Mouse (Mus musculus) embryonic facial prominence, embryonic 12.5 days (tissue): ENCODE data around the gene Atl2. TPM values are rescaled to one million over a fixed set of nuclear protein-coding genes. Genes with fewer than 3 reads are reported as not detected.

Source experiments
- ATAC-seq: fragments of 200-750 bp; cut with Nextera tagmentation; 2 replicates; pipeline ENCODE4 v1.8.0; 2017; ENCODE audit not compliant: insufficient number of reproducible peaks, insufficient read depth, low FRiP score, low TSS enrichment
- H3K27ac ChIP-seq: fragments of 300-500 bp; sonication (generic); 2 replicates; pipeline ENCODE4 v1.5.1; 2016; ENCODE audit warnings: mild to moderate bottlenecking
- H3K27me3 ChIP-seq: fragments of 300-500 bp; sonication (generic); 2 replicates; pipeline ENCODE4 v1.6.1; 2016; ENCODE audit warnings: mild to moderate bottlenecking, moderate library complexity
- H3K36me3 ChIP-seq: fragments of 300-500 bp; sonication (generic); 2 replicates; pipeline ENCODE4 v1.6.1; 2016; ENCODE audit warnings: mild to moderate bottlenecking
- H3K4me1 ChIP-seq: fragments of 300-500 bp; sonication (generic); 2 replicates; pipeline ENCODE4 v1.6.1; 2016
- H3K4me2 ChIP-seq: fragments of 300-500 bp; sonication (generic); replicated peaks from 2 replicates; pipeline ENCODE4 v1.6.1; 2016; ENCODE audit warnings: mild to moderate bottlenecking, moderate library complexity
- H3K4me3 ChIP-seq: fragments of 300-500 bp; sonication (generic); 2 replicates; pipeline ENCODE4 v1.5.1; 2016; ENCODE audit warnings: mild to moderate bottlenecking
- H3K9ac ChIP-seq: fragments of 300-500 bp; sonication (generic); 2 replicates; pipeline ENCODE4 v1.6.1; 2016; ENCODE audit warnings: mild to moderate bottlenecking, moderate library complexity
- H3K9me3 ChIP-seq: fragments of 300-500 bp; sonication (generic); 2 replicates; pipeline ENCODE4 v1.6.1; 2016; ENCODE audit warnings: mild to moderate bottlenecking, moderate library complexity
- WGBS: fragments of 180-500 bp; shearing (Covaris S2); methylation state at CpG from one replicate; pipeline ENCODE4 v1.1.7; 2016; 5-methylcytosine and 5-hydroxymethylcytosine counted together
- polyA plus RNA-seq: library from polyadenylated mRNA; unstranded; fragments of >200 nt; fragmentation: Nextera tagmentation; extraction: Ambion mirVana; gene quantifications from 2 replicates; pipeline ENCODE4 v1.2.1, GENCODE M21; 2016

Gene Atl2
- polyA plus RNA-seq, 1 experiment from 2014 or later: 31.6 TPM

DNA sequence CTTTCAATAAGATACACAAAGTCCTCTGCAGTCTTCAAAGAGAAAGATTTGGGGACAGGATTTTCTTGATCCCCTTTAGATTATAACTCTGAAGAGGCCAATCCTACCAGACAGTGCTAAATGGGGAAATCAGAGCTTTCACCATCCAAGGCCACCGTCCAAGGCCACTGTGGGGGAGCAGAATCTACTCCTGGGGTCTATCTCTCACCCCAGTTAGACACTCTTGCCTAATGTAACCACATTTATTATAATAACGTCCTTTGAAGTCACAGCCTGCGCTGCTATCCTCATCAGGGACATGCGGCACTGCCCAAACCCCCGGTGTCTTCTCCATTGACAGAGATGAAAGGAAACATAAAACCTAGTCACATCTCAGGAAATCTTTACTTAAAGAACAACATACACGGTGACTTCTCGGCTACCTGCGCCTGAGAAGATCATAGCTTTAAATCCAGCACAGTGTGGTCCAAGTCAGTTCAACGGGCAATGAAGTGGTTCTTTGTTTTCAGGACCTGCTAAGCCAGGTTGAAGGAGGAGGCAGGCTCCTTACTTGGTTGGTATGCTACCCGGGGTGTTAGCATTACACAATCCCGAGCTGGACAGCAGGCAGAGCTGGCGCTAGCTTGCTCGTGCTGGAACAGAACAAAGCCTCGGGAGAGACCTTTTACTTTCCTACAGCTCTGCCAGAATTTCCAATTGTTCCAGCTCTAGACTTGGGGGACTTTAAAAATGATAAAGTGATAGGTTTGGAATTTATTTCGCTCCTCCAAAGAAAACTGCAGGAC, 23.8 kb upstream of the Atl2 start:
- 56% methylated on average over 15 of the region's 15 CpGs for WGBS
- ATAC-seq: no peak
- H3K4me1 ChIP-seq: no peaks in the 10 kb centered on the region; the same call in 1 of the 2 replicates
- H3K27ac ChIP-seq: no peak overlapping the region
- H3K27me3 ChIP-seq: no peaks in the 10 kb centered on the region
- no peak overlapping the region for H3K4me2 ChIP-seq
- H3K9me3 ChIP-seq: no peaks in the 10 kb centered on the region
- H3K36me3 ChIP-seq: no peaks in the 10 kb centered on the region
- no peak overlapping the region for H3K4me3 ChIP-seq
- no peak overlapping the region for H3K9ac ChIP-seq

DNA sequence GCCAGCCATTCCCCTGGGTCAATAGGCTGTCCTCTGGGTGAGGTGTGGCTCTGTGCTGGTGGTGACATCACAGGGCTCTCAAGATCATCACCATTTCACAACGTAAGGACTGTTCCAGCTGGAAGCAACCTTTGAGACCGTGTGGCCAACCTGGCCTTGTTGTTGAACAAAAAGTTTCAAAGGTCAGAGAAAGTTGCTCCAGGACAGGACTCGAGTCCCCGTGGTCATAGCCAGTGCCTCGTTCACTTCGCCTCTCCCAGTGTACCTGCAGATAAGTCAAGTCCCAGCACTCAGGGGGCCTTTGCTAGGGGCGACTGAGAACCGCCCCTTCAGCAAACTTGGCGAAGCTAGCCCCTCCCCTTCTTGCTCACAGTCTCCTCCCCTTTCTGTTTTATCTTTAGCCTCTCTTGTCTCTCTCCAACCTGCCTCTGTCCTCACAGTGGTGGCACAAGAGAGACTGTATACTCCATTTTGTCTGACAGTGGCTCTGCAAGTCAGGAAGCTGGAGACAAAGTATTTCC, 22.6 kb upstream of the Atl2 start:
- Histone ChIP-seq H3K27ac (no peak overlapping the region), H3K4me2 (no peak overlapping the region), H3K27me3 (no peaks in the 10 kb centered on the region), H3K36me3 (no peaks in the 10 kb centered on the region), H3K9me3 (no peaks in the 10 kb centered on the region), H3K4me1 (no peaks in the 10 kb centered on the region; the same call in 1 of the 2 replicates), H3K4me3 (no peak overlapping the region), H3K9ac (no peak overlapping the region)
- no peak for ATAC-seq
- WGBS: 40% methylated on average over 9 of the region's 9 CpGs

DNA sequence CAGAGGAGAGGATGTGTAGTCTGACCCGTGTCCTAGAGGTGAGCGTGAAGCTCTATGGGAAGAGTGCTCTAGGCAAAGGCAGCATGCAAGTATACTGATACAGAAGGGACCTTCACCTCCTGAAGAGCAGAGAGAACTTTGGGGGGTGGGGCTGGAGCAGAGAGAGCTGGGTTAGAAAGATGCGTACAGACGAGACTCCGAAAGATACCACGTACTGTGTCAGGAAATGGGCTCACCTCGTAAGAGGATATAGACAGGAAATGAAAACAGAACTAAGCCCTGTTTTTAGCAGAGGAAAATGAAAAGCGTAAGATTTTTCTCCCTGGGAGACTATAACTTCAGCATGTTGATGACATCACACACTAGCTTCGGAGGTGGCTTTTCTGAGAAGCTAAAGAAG, 21.1 kb upstream of the Atl2 start:
- H3K36me3 ChIP-seq: no peaks in the 10 kb centered on the region
- no peak overlapping the region for H3K27ac ChIP-seq
- ATAC-seq: no peak
- no peak overlapping the region for H3K9ac ChIP-seq
- H3K27me3 ChIP-seq: no peaks in the 10 kb centered on the region
- no peaks in the 10 kb centered on the region for H3K9me3 ChIP-seq
- H3K4me2 ChIP-seq: no peak overlapping the region
- 70% methylated on average over 9 of the region's 9 CpGs for WGBS
- no peak overlapping the region for H3K4me3 ChIP-seq
- no peaks in the 10 kb centered on the region; the same call in 1 of the 2 replicates for H3K4me1 ChIP-seq

DNA sequence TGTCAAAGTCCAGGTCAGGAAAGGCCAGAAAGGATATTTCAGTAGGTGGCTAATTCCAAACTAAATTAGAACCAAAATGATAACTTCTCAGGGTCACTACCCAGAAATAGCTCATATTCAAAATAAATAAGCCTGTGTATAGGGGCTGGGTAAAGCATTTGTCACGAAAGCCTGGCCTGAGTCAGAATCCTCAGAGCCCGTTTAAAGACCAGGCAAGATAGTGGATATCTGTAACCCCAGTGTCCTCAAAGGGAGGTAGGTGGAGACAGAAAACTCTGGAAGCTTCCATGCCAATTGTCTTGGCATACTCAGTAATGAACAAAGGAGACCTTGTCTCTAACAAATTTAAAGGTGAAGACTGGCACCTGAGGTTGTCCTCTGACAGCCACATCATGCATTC, 16.3 kb upstream of the Atl2 start:
- H3K36me3 ChIP-seq: no peaks in the 10 kb centered on the region
- no peak overlapping the region for H3K27ac ChIP-seq
- no peak overlapping the region for H3K4me2 ChIP-seq
- 81% methylated on average over 2 of the region's 2 CpGs for WGBS
- no peaks in the 10 kb centered on the region for H3K9me3 ChIP-seq
- no peak overlapping the region for H3K9ac ChIP-seq
- H3K4me3 ChIP-seq: no peak overlapping the region
- ATAC-seq: no peak
- H3K4me1 ChIP-seq: no peaks in the 10 kb centered on the region
- no peaks in the 10 kb centered on the region for H3K27me3 ChIP-seq

DNA sequence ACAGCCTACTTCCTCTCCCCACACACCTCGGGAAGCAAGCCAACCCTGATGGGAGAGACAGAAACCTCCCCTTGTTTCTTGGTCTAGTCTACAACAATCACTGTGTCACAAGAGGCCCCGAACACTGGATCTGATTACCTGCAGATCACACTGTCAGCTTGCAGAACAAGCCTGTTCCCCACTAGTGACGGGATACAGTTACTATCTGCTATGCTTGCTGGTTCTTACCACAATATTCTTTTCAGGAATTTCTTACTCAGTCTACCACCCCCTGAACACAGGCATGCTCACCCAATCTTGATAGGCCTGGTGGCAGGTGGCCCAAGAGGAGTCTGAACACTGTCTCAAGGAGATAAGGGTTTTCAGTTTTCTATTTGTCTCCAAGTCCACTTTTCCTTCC, 15.8 kb upstream of the Atl2 start:
- Histone ChIP-seq H3K27me3 (no peaks in the 10 kb centered on the region), H3K4me1 (no peaks in the 10 kb centered on the region), H3K36me3 (no peaks in the 10 kb centered on the region), H3K4me3 (no peak overlapping the region), H3K9ac (no peak overlapping the region), H3K9me3 (no peaks in the 10 kb centered on the region), H3K4me2 (no peak overlapping the region), H3K27ac (no peak overlapping the region)
- ATAC-seq: no peak
- 55% methylated on average over 3 of the region's 3 CpGs for WGBS

DNA sequence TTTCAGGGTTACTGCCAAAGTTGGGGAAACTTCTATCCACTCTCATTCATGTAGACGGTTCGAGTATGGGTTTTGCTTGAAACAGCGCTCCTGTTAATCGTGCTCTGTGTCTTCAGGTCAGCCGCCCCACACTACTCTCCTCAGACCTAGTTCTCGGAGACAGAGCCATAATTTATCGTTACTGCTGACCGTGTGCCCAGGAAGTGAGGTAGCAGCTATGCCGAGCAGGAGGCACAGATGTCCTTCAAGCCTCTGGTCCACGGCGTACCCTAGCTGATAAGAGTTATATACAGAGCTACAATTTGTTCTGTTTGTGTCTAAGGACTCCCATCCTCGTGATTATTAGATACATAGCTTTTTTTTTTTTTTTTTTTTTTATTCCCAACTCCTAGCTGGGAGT, 13.6 kb upstream of the Atl2 start:
- Histone ChIP-seq H3K9ac (no peak overlapping the region), H3K4me3 (no peak overlapping the region), H3K4me2 (no peak overlapping the region), H3K27ac (no peak overlapping the region), H3K27me3 (no peaks in the 10 kb centered on the region), H3K4me1 (no peaks in the 10 kb centered on the region), H3K36me3 (no peaks in the 10 kb centered on the region), H3K9me3 (no peaks in the 10 kb centered on the region)
- 88% methylated on average over 12 of the region's 12 CpGs for WGBS
- no peak for ATAC-seq

DNA sequence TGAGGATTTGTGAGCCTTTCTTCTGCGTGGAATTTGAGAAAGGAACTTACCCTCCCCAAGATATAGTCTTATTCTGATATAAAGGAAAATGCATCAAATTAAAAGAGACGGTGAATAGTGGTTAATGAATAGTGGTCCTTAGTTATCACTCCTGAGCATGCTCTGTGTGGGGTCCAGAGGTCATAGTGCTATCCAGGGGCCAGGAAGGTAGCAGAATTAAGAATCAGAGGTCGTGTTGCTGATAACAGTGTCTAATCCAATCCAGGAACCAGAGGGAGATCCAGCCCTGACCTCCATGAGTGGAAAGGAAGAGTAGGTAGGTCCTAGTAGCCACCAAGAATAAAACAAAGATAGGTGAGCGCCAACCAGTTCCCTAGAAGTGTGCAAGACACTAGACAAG, 11.8 kb upstream of the Atl2 start:
- ATAC-seq: no peak
- no peak overlapping the region for H3K9ac ChIP-seq
- H3K4me2 ChIP-seq: no peak overlapping the region
- no peaks in the 10 kb centered on the region for H3K4me1 ChIP-seq
- no peaks in the 10 kb centered on the region for H3K36me3 ChIP-seq
- no peaks in the 10 kb centered on the region for H3K9me3 ChIP-seq
- 69% methylated on average over 4 of the region's 4 CpGs for WGBS
- H3K27ac ChIP-seq: no peak overlapping the region
- no peak overlapping the region for H3K4me3 ChIP-seq
- no peaks in the 10 kb centered on the region for H3K27me3 ChIP-seq

DNA sequence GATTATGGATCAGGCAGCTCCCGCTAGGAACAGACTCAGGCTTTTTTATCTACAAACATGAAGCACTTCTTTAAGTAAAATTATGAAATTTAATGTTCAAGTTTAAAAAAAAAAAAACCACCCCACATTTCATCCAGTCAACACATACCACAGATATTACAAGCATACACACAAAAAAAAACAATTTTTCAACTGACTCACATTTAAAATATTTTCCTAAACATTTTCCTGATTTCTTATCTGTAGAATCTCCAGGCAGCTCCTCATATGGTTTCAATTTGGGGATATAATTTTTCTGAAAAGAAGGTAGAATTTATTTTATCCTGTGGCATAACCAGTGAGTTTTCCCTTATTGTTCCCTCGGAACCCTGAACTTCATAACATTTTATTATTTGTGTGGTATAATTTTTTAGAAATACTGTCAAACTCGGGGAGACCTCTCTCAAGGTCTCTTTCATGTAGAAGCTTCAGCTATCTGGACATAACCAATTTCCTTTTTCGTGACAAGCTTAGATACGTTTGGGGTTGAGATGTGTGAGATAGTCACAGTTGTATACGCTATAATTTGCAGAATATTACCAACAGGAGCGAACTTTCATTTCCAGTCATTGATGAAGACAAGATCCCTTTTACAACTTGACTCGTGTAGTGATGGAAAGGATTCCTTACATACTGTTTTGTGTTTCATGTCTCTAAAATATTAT, 11.0 kb upstream of the Atl2 start:
- no peak for ATAC-seq
- Histone ChIP-seq H3K4me1 (no peaks in the 10 kb centered on the region), H3K36me3 (no peaks in the 10 kb centered on the region), H3K4me3 (no peak overlapping the region), H3K9ac (no peak overlapping the region), H3K4me2 (no peak overlapping the region), H3K27ac (no peak overlapping the region), H3K27me3 (no peaks in the 10 kb centered on the region), H3K9me3 (no peaks in the 10 kb centered on the region)
- 73% methylated on average over 8 of the region's 8 CpGs for WGBS

DNA sequence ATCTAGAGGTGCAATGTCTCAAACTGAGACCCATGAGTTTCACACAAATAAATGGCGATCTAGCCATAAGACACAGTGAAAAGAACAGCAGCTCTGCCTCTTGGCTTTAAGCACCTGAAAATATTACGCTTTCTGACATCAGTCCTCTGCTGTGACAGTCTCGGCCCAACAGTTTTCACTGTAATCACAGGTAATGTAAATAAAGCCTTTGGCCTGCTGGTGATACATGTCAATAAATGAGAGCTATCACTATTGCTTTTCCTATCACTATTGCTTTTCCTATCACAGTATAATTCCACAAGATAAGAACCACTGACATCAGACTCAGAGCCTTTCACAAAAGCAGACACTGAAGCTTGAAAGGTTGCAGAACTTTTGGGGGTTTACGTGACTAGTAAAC, 8.7 kb upstream of the Atl2 start:
- H3K4me2 ChIP-seq: no peak overlapping the region
- WGBS: 90% methylated on average over 4 of the region's 4 CpGs
- 0 out of 2 replicates have a peak, but pooled peaks cover 5% of the 10 kb centered on the region for H3K4me1 ChIP-seq
- H3K27me3 ChIP-seq: no peaks in the 10 kb centered on the region
- no peaks in the 10 kb centered on the region for H3K9me3 ChIP-seq
- ATAC-seq: no peak
- no peaks in the 10 kb centered on the region for H3K36me3 ChIP-seq
- H3K27ac ChIP-seq: no peak overlapping the region
- no peak overlapping the region for H3K9ac ChIP-seq
- H3K4me3 ChIP-seq: no peak overlapping the region

DNA sequence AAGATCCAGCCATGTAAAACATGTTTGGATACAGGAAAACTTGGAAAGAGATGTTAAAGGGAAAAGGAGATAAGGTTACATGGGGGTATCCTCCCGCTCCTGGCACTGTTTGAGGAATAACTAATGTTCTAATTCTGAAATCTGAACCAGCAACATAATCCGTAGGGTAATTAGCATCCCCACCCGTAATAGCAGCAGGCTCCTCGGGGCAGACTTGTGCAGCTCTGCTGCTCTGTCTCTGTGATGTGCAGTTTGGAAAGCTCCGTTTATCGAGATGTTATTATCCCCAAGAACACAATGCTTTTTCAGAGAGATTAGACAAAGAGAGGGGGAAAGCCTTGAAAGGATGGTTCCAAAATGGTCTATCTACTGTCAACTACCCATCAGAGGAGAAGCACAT, 5.3 kb upstream of the Atl2 start:
- peaks cover 8% of the 10 kb centered on the region; the same call in 1 of the 2 replicates for H3K4me1 ChIP-seq
- H3K36me3 ChIP-seq: no peaks in the 10 kb centered on the region
- WGBS: 20% methylated on average over 6 of the region's 6 CpGs
- no peaks in the 10 kb centered on the region for H3K9me3 ChIP-seq
- no peak overlapping the region for H3K4me3 ChIP-seq
- no peak overlapping the region for H3K9ac ChIP-seq
- no peak overlapping the region for H3K27ac ChIP-seq
- peaks cover 10% of the 10 kb centered on the region; the same call in 1 of the 2 replicates for H3K27me3 ChIP-seq
- no peak for ATAC-seq
- H3K4me2 ChIP-seq: no peak overlapping the region

DNA sequence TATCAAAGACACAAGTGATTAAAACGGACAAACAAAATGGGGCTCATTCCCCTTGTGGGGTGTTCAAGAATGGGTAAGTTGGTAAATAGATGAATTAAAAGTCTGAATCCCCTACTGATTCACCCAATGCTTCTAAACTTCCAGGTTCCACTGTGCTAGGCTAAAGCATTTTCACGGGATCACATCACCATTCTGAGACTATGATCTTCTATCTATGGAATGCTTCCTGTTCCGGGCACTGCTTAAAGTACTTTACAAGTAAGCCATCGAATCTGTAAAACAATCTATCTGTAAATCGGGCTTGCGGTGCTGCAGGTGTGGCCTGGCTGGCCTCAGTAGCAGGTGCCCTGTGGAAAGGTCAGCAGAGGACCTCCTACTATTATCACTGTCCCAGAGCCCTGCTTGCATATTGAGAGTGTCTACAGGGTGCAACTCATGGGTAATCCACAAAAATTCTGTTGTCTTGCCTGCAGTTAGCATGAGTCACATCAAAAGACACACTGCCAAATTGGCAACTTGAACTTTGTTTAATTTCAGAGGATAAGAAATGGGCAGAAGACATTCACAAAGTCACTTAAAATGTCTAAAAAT, 2.3 kb upstream of the Atl2 start:
- WGBS: 84% methylated on average over 6 of the region's 6 CpGs
- H3K27me3 ChIP-seq: peaks cover 10% of the 10 kb centered on the region; the same call in 1 of the 2 replicates
- no peaks in the 10 kb centered on the region for H3K9me3 ChIP-seq
- no peak overlapping the region for H3K4me3 ChIP-seq
- peaks cover 18% of the 10 kb centered on the region for H3K4me1 ChIP-seq
- no peaks in the 10 kb centered on the region for H3K36me3 ChIP-seq
- no peak overlapping the region for H3K27ac ChIP-seq
- no peak for ATAC-seq
- no peak overlapping the region for H3K4me2 ChIP-seq
- no peak overlapping the region for H3K9ac ChIP-seq

DNA sequence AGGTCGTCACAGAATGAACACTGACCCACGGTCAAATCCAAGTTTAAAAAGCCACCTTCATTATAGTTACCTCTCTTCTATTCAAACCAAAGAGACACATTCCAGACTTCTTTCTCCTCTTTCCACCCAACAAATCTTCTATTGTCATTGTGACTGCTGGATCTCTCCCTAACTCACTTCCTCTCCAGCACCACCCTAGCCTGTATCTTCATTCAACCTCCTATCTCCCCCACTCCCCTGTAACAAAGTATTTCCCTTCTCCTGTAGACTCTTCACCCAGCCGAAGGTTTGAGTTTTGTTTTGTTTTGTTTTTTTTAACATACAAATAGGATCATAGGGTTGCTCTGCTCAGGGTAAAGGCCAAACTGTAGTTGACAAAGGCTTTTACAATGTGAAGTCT, 1.7 kb upstream of the Atl2 start:
- H3K4me3 ChIP-seq: no peak overlapping the region
- no peaks in the 10 kb centered on the region for H3K9me3 ChIP-seq
- H3K27me3 ChIP-seq: peaks cover 10% of the 10 kb centered on the region; the same call in 1 of the 2 replicates
- no peak overlapping the region for H3K9ac ChIP-seq
- peaks cover 18% of the 10 kb centered on the region for H3K4me1 ChIP-seq
- no peak for ATAC-seq
- H3K4me2 ChIP-seq: no peak overlapping the region
- WGBS: 69% methylated on average over 3 of the region's 3 CpGs
- H3K36me3 ChIP-seq: no peaks in the 10 kb centered on the region
- H3K27ac ChIP-seq: no peak overlapping the region
